Comparison of ENCODE assay signal across 8 mouse cellular contexts in the genomic region with DNA sequence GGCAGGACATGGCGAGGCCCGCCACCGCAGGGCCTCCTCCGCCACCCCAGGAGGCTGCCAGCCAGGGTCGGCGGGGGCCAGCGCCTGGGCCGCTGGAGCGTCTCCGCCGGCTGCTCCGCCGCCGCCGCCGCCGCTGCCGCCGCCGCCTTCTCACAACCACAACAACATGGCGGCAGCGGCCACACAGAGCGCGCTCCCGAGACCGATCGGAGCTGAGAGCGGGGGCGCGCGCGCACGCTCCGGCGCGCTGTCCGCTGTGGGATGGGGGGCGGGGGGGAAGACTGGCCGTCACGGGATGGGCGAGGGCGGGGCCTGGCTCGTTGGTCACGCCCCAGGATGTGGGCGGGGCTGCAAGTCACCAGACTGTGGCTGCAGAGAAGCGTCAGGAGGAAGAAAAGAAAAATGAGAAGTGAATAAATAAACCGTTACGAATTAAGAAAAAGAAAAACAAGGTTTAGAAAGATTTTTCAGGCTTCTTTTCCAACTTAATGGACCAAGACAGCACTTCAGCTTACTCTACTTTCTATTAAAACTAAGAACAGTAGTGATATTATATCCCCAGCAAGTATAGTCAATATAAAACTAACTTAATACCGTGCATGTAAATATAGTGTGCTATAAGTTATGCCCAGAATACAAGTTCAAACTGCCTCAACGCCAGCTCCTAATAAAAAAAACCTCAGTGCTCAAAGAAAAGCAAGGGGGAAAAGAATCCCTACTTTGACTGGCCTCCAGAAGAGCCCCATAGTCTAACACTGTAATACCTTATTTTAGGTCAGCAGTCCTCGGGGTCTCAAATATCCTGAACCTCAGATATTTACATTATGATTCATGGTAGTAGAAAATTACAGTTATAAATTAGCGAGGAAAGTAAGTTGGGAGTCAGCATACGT. TPM values are rescaled to one million over a fixed set of nuclear protein-coding genes. Genes with fewer than 3 reads are reported as not detected.
A peak's percentile ranks its signal among the peaks of the same experiment; 100 is the strongest.
DNase-seq lines count a peak whose midpoint lies in the region; ATAC-seq lines count a peak whose summit lies in the region.

TSS of gene Mtmr3 (minus strand) at position 256 of the 893 bp plus-strand sequence.

- H3K27me3 ChIP-seq in intestine, embryonic 14.5 days (replicated peaks; ENCODE audit: control insufficient read depth, insufficient read depth, low read length): no peaks in the 10 kb centered on the region

- H3K9me3 ChIP-seq in intestine, embryonic 14.5 days (ENCODE audit: control insufficient read depth, low read length): no peaks in the 10 kb centered on the region

- peaks cover 7% of the 10 kb centered on the region for H3K4me1 ChIP-seq in intestine, embryonic 14.5 days (replicated peaks; ENCODE audit: control insufficient read depth, insufficient read depth, low read length)

- H3K27ac ChIP-seq in intestine, embryonic 14.5 days (ENCODE audit: low read depth): peak within 1 kb of the TSS; percentile 90

- peak within 1 kb of the TSS; percentile 94 for H3K4me3 ChIP-seq in intestine, embryonic 14.5 days (ENCODE audit: low read depth, low read length)

- H3K9ac ChIP-seq in intestine, embryonic 14.5 days (ENCODE audit: low read length): peak within 1 kb of the TSS; percentile 94

- WGBS in intestine, embryonic 14.5 days: 4% methylated on average over 53 of the region's 53 CpGs

- peak; percentile 94 for ATAC-seq in intestine, embryonic 14.5 days (replicated peaks; ENCODE audit: low FRiP score, low TSS enrichment, low read depth)

- DNase-seq in adrenal gland, adult (ENCODE audit: inconsistent age in 2 of 2, low spot score in 1 of 2): peak; percentile 95 to 98
- DNase-seq in embryo, embryonic 10.5 days (ENCODE audit: low spot score): peak; percentile 98
- peak; percentile 97 for DNase-seq in gastrocnemius, postnatal 25 days
- DNase-seq in intestine, embryonic 14.5 days (ENCODE audit: low spot score): peak; percentile 97
- peak; percentile 93 to 95 for DNase-seq in left cerebral cortex, postnatal 14 days (ENCODE audit: low spot score in 2 of 2)
- peak; percentile 97 for DNase-seq in mesoderm, embryonic 11.5 days (ENCODE audit: low read depth, low spot score)
- peak; percentile 89 to 91 for DNase-seq in right cerebral cortex, postnatal 36 days (ENCODE audit: low spot score in 2 of 2)
- DNase-seq in yolk sac, embryonic 10.5 days (ENCODE audit: low spot score): peak; percentile 95

- intact Hi-C loops in left cerebral cortex, postnatal 14 days (cut with DNase I): loop anchor here (5.0 kb wide), 1 partner anchor 42 kb away; the partner anchor contains the start of gene Ascc2

- peak within 1 kb of the TSS; percentile 63 for H3K4me2 ChIP-seq in intestine, embryonic 14.5 days (ENCODE audit: low read length)

- no peaks in the 10 kb centered on the region for H3K36me3 ChIP-seq in intestine, embryonic 14.5 days (ENCODE audit: control insufficient read depth, insufficient read depth, low read length)

RNA-seq across cellular contexts. Expression of gene Mtmr3, which starts in this region (rescaled TPM):
- 10 to 100 TPM; 36.5 to 41.4 TPM for total RNA-seq in gastrocnemius, postnatal 25 days (2021)
- 25.9 and 27.1 TPM in 2 replicates for polyA plus RNA-seq in intestine, embryonic 14.5 days (2014; fragmentation: Nextera tagmentation; extraction: Ambion mirVana)
- 10 to 100 TPM; 60.8 to 65.5 TPM for total RNA-seq in left cerebral cortex, postnatal 14 days (2021)

Comparison
In these comparisons a context has a peak if more than half of its experiments do, and no peak if none do; other contexts are left out.
1. Peak in every context shown above with its lines: DNase-seq, ATAC-seq, H3K4me3 ChIP-seq and H3K27ac ChIP-seq.